Mouse (Mus musculus): ENCODE measurements around the gene Vav1. TPM values are rescaled to one million over a fixed set of nuclear protein-coding genes. Genes with fewer than 3 reads are reported as not detected.
"Not testable (repeated sequence)": the region's sequence is repeated elsewhere in the genome, so short reads cannot be mapped to it uniquely, and the experiment has no call there.

Gene Vav1
- polyA plus RNA-seq, 1 experiment from 2014 or later = 0.61 TPM

GRCm38 (mm10) chr17:57334001-57334760 lies 55.3 kb downstream of the Vav1 start:
- H3K9me3 ChIP-seq (replicated peaks) = no peaks in the 10 kb centered on the region
- WGBS = 75% methylated on average over 9 of the region's 9 CpGs
- 0 out of 2 replicates have a peak overlapping the region, but pooled peaks have one; percentile 27 for H3K4me2 ChIP-seq
- no peak overlapping the region for H3K4me3 ChIP-seq
- no peaks in the 10 kb centered on the region for H3K4me1 ChIP-seq
- H3K36me3 ChIP-seq (ENCODE audit: poor library complexity, severe bottlenecking) = no peaks in the 10 kb centered on the region
- no peaks in the 10 kb centered on the region for H3K27me3 ChIP-seq
- ATAC-seq = no peak
- H3K9ac ChIP-seq = no peak overlapping the region
- H3K27ac ChIP-seq = no peak overlapping the region

GRCm38 (mm10) chr17:57334761-57335150 lies 55.9 kb downstream of the Vav1 start:
- Histone ChIP-seq H3K36me3 (ENCODE audit: poor library complexity, severe bottlenecking) (no peaks in the 10 kb centered on the region), H3K4me2 (0 out of 2 replicates have a peak overlapping the region, but pooled peaks have one; percentile 27), H3K27ac (no peak overlapping the region), H3K9ac (no peak overlapping the region), H3K4me1 (no peaks in the 10 kb centered on the region), H3K4me3 (no peak overlapping the region), H3K9me3 (replicated peaks) (no peaks in the 10 kb centered on the region), H3K27me3 (no peaks in the 10 kb centered on the region)
- ATAC-seq = peak; percentile 51
- 8% methylated on average over 16 of the region's 16 CpGs for WGBS

DNA sequence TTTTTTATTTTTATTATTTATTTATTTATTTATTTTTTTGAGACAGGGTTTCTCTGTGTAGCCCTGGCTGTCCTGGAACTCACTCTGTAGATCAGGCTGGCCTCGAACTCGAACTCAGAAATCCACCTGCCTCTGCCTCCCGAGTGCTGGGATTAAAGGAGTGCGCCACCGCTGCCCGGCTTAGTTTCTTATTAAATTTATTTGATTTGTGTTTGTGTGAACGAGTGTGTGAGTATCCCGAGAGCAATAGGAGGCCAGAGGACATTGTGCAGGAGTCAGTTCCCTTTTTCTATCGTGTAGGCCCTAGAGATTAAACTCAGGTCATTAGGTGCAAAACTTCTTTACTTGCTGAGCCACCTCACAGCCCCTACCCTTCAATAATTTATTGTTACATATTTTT lies 56.3 kb downstream of the Vav1 start:
- H3K4me2 ChIP-seq, H3K9ac ChIP-seq: not testable (repeated sequence)

GRCm38 (mm10) chr17:57335673-57336303 lies 56.9 kb downstream of the Vav1 start:
- Histone ChIP-seq H3K4me1 (no peaks in the 10 kb centered on the region), H3K36me3 (ENCODE audit: poor library complexity, severe bottlenecking) (no peaks in the 10 kb centered on the region), H3K9ac (no peak overlapping the region), H3K27ac (no peak overlapping the region), H3K4me3 (no peak overlapping the region), H3K4me2 (no peak overlapping the region), H3K27me3 (no peaks in the 10 kb centered on the region), H3K9me3 (replicated peaks) (no peaks in the 10 kb centered on the region)
- peak; percentile 94 for ATAC-seq
- 11% methylated on average over 11 of the region's 11 CpGs for WGBS

More for the DNA sequence above, 56.3 kb downstream of the Vav1 start:
- not testable (repeated sequence) for H3K4me3 ChIP-seq; H3K4me1 ChIP-seq; H3K9me3 ChIP-seq (replicated peaks); H3K27me3 ChIP-seq; H3K36me3 ChIP-seq (ENCODE audit: poor library complexity, severe bottlenecking); H3K27ac ChIP-seq
- peak; percentile 8; the same call in 1 of the 2 replicates for ATAC-seq
- 73% methylated on average over 9 of the region's 9 CpGs for WGBS

GRCm38 (mm10) chr17:57337996-57338395 lies 59.1 kb downstream of the Vav1 start:
- Histone ChIP-seq H3K27ac (no peak overlapping the region), H3K27me3 (no peaks in the 10 kb centered on the region), H3K4me1 (no peaks in the 10 kb centered on the region), H3K9ac (no peak overlapping the region), H3K9me3 (replicated peaks) (no peaks in the 10 kb centered on the region), H3K4me2 (no peak overlapping the region), H3K4me3 (no peak overlapping the region), H3K36me3 (ENCODE audit: poor library complexity, severe bottlenecking) (no peaks in the 10 kb centered on the region)
- WGBS = 82% methylated on average over 10 of the region's 10 CpGs
- no peak for ATAC-seq

- H3K36me3 ChIP-seq (ENCODE audit: poor library complexity, severe bottlenecking) = no peaks in the 10 kb centered on the region
- ATAC-seq = no peak
- H3K9ac ChIP-seq = no peak overlapping the region
- H3K4me3 ChIP-seq = no peak overlapping the region
- H3K27ac ChIP-seq = no peak overlapping the region
- H3K4me1 ChIP-seq = no peaks in the 10 kb centered on the region
- H3K4me2 ChIP-seq = no peak overlapping the region
- 77% methylated on average over 9 of the region's 9 CpGs for WGBS
- no peaks in the 10 kb centered on the region for H3K9me3 ChIP-seq (replicated peaks)
- no peaks in the 10 kb centered on the region for H3K27me3 ChIP-seq
These were observed 60.4 kb downstream of the Vav1 start for GRCm38 (mm10) chr17:57339298-57339697.

GRCm38 (mm10) chr17:57341568-57341967 lies 62.7 kb downstream of the Vav1 start:
- Histone ChIP-seq H3K9ac (no peak overlapping the region), H3K4me2 (no peak overlapping the region), H3K4me1 (no peaks in the 10 kb centered on the region), H3K4me3 (no peak overlapping the region), H3K9me3 (replicated peaks) (no peaks in the 10 kb centered on the region), H3K36me3 (ENCODE audit: poor library complexity, severe bottlenecking) (no peaks in the 10 kb centered on the region), H3K27ac (no peak overlapping the region), H3K27me3 (no peaks in the 10 kb centered on the region)
- 81% methylated on average over 4 of the region's 4 CpGs for WGBS
- no peak for ATAC-seq

GRCm38 (mm10) chr17:57344029-57344707 lies 65.3 kb downstream of the Vav1 start:
- no peaks in the 10 kb centered on the region for H3K9me3 ChIP-seq (replicated peaks)
- no peak for ATAC-seq
- 70% methylated on average over 2 of the region's 2 CpGs for WGBS
- no peaks in the 10 kb centered on the region for H3K4me1 ChIP-seq
- no peak overlapping the region for H3K27ac ChIP-seq
- no peaks in the 10 kb centered on the region for H3K27me3 ChIP-seq
- H3K4me2 ChIP-seq = no peak overlapping the region
- H3K36me3 ChIP-seq (ENCODE audit: poor library complexity, severe bottlenecking) = no peaks in the 10 kb centered on the region
- no peak overlapping the region for H3K4me3 ChIP-seq
- H3K9ac ChIP-seq = no peak overlapping the region

GRCm38 (mm10) chr17:57347017-57347416 lies 68.1 kb downstream of the Vav1 start:
- no peak overlapping the region for H3K4me2 ChIP-seq
- no peak overlapping the region for H3K4me3 ChIP-seq
- WGBS = 73% methylated on average over 6 of the region's 6 CpGs
- H3K9me3 ChIP-seq (replicated peaks) = no peaks in the 10 kb centered on the region
- H3K36me3 ChIP-seq (ENCODE audit: poor library complexity, severe bottlenecking) = no peaks in the 10 kb centered on the region
- no peaks in the 10 kb centered on the region for H3K4me1 ChIP-seq
- no peaks in the 10 kb centered on the region for H3K27me3 ChIP-seq
- no peak overlapping the region for H3K27ac ChIP-seq
- ATAC-seq = no peak
- H3K9ac ChIP-seq = no peak overlapping the region

GRCm38 (mm10) chr17:57347781-57348180 lies 68.9 kb downstream of the Vav1 start:
- 87% methylated on average over 2 of the region's 2 CpGs for WGBS
- no peak overlapping the region for H3K4me3 ChIP-seq
- no peaks in the 10 kb centered on the region for H3K36me3 ChIP-seq (ENCODE audit: poor library complexity, severe bottlenecking)
- H3K9ac ChIP-seq = no peak overlapping the region
- no peaks in the 10 kb centered on the region for H3K4me1 ChIP-seq
- no peaks in the 10 kb centered on the region for H3K9me3 ChIP-seq (replicated peaks)
- no peak for ATAC-seq
- no peak overlapping the region for H3K4me2 ChIP-seq
- no peaks in the 10 kb centered on the region for H3K27me3 ChIP-seq
- H3K27ac ChIP-seq = no peak overlapping the region

DNA sequence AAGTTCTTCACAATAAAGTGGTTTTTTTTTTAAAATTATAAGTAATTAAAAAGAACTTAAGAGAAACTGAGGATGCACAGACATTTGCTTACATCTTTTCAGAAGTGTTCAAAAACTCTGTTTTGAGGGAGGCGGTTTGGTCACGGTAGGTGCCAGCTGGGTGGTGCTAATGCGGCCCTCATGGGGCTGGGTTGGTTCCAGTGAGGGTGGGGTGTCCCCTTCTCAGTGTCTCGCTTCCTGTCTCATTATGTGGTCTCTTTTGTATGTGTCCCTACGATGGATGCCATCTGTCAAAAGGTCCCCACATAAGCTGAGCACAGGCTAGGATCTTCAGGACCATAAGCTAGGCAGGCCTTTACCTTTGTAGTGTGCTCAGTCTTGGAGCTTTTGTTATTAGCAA lies 70.2 kb downstream of the Vav1 start:
- 69% methylated on average over 5 of the region's 5 CpGs for WGBS
- Histone ChIP-seq H3K27me3 (no peaks in the 10 kb centered on the region), H3K4me2 (no peak overlapping the region), H3K4me3 (no peak overlapping the region), H3K9ac (no peak overlapping the region), H3K9me3 (replicated peaks) (no peaks in the 10 kb centered on the region), H3K4me1 (no peaks in the 10 kb centered on the region), H3K27ac (no peak overlapping the region), H3K36me3 (ENCODE audit: poor library complexity, severe bottlenecking) (no peaks in the 10 kb centered on the region)
- no peak for ATAC-seq

GRCm38 (mm10) chr17:57350212-57350611 lies 71.3 kb downstream of the Vav1 start:
- H3K4me2 ChIP-seq = no peak overlapping the region
- WGBS = 91% methylated on average over 5 of the region's 5 CpGs
- H3K27me3 ChIP-seq = no peaks in the 10 kb centered on the region

More at GRCm38 (mm10) chr17:57350212-57350611, 71.3 kb downstream of the Vav1 start:
- H3K27ac ChIP-seq = no peak overlapping the region
- no peak overlapping the region for H3K9ac ChIP-seq
- H3K4me3 ChIP-seq = no peak overlapping the region
- H3K9me3 ChIP-seq (replicated peaks) = no peaks in the 10 kb centered on the region
- no peaks in the 10 kb centered on the region for H3K36me3 ChIP-seq (ENCODE audit: poor library complexity, severe bottlenecking)
- H3K4me1 ChIP-seq = no peaks in the 10 kb centered on the region
- no peak for ATAC-seq

Measured in forebrain, embryonic 13.5 days (tissue).